Mouse (Mus musculus) left cerebral cortex, adult 18-20 months (tissue): ENCODE measurements around the gene Unk. TPM values are rescaled to one million over a fixed set of nuclear protein-coding genes. Genes with fewer than 3 reads are reported as not detected.

Experiments
- DNase-seq, 2 experiments: peaks; one replicate each; pipeline ENCODE4 v3.0.0; 2021 to 2022; ENCODE audit warnings: low spot score in 2 of 2, mixed read lengths in 1 of 2
- total RNA-seq, 2 experiments: library from RNA; stranded (reverse); gene quantifications; 2 replicates each; pipeline ENCODE4 v1.2.3; 2021

Gene Unk
- total RNA-seq, 2 experiments from 2014 or later = 21.8 to 22.3 TPM

- DNase-seq = peak; percentile 65 to 77
These were observed 31.7 kb downstream of the Unk start for GRCm38 (mm10) chr11:116061641-116062415.

GRCm38 (mm10) chr11:116062521-116062920 is 32.4 kb downstream of the Unk start:
- DNase-seq = no peak

- no peak for DNase-seq
These were observed 33.4 kb downstream of the Unk start for GRCm38 (mm10) chr11:116063562-116063961.

- no peak for DNase-seq
These were observed 34.2 kb downstream of the Unk start for GRCm38 (mm10) chr11:116064187-116064867.

- DNase-seq = no peak
These were observed 35.2 kb downstream of the Unk start for GRCm38 (mm10) chr11:116065345-116065744.

- DNase-seq = no peak
These were observed 41.4 kb downstream of the Unk start for GRCm38 (mm10) chr11:116071510-116071909.

- DNase-seq = no peak
These were observed 42.5 kb downstream of the Unk start for GRCm38 (mm10) chr11:116072608-116073007.

GRCm38 (mm10) chr11:116074436-116074991 is 44.4 kb downstream of the Unk start:
- DNase-seq = no peak

- DNase-seq = no peak
These were observed 45.6 kb downstream of the Unk start for GRCm38 (mm10) chr11:116075539-116076265.

- DNase-seq = no peak
These were observed 46.1 kb downstream of the Unk start for GRCm38 (mm10) chr11:116076266-116076540.

- DNase-seq = no peak
These were observed 46.7 kb downstream of the Unk start for GRCm38 (mm10) chr11:116076836-116077235.

- no peak for DNase-seq
These were observed 47.5 kb downstream of the Unk start, which contains the start of gene Unc13d for GRCm38 (mm10) chr11:116077446-116078204. TSS of gene Unc13d (minus strand) at chr11:116077961.

GRCm38 (mm10) chr11:116078221-116078620 is 48.1 kb downstream of the Unk start:
- DNase-seq = no peak

GRCm38 (mm10) chr11:116078676-116079320 is 48.7 kb downstream of the Unk start:
- no peak for DNase-seq

GRCm38 (mm10) chr11:116079511-116079910 is 49.4 kb downstream of the Unk start:
- DNase-seq = peak; percentile 79 to 87

GRCm38 (mm10) chr11:116081081-116081480 is 51.0 kb downstream of the Unk start:
- peak; percentile 50 to 61 for DNase-seq

- no peak for DNase-seq
These were observed 53.1 kb downstream of the Unk start for GRCm38 (mm10) chr11:116083096-116083672.

GRCm38 (mm10) chr11:116084166-116084565 is 54.0 kb downstream of the Unk start:
- DNase-seq = no peak

- DNase-seq = peak; percentile 95 to 98
These were observed 56.4 kb downstream of the Unk start, which contains the start of gene Wbp2 for GRCm38 (mm10) chr11:116086258-116087193. TSS of gene Wbp2 (minus strand) at chr11:116086995.
